ENCODE assay signal across 16 mouse cellular contexts in the genomic region with DNA sequence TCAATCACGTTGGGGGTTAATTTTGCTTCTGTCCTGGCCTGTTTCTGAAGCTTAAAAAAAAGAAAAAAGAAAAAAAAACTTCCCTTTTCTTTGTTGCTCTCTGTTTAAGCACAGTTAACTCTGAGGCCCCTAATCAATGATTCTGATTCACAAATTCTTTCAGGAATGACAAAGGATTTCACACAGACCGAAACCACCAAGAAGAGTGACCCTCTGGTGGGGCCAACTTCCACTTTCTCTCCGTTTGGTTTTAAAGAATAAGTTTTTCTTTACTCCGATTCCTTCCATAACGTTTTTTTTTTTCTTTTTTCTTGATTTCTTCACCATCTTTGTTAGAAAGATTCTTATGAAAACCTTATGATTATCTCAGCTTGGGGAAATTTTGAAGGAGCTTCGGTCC.
DNase-seq lines count a peak whose midpoint lies in the region; ATAC-seq and TF ChIP-seq lines count a peak whose summit lies in the region.
"Had no signal": no experiment of that assay in that cellular context is flagged by ENCODE, and none has a peak within 500 bp of the region (broad histone marks: within the 10 kb centered on the region; RNA-seq: fewer than 3 reads in every experiment).

No protein-coding gene starts in this region.

- H3K27ac ChIP-seq in heart, embryonic 12.5 days (ENCODE audit: poor library complexity, severe bottlenecking), result no peak overlapping the region
- H3K27ac ChIP-seq in lung, embryonic 14.5 days (ENCODE audit: low read depth), result no peak overlapping the region
- no peak overlapping the region for H3K27ac ChIP-seq in embryonic facial prominence, embryonic 14.5 days (replicated peaks; ENCODE audit: low read depth, low read length)
- H3K27ac ChIP-seq in liver, embryonic 15.5 days (replicated peaks), result no peak overlapping the region
- H3K27ac ChIP-seq: left cerebral cortex, adult 2 months had no signal

- intact Hi-C loops in left cerebral cortex, postnatal 36 days (cut with DNase I), result no loop called here

- no peak for DNase-seq in heart, postnatal 4 days
- no peak for DNase-seq in lung, embryonic 14.5 days
- no peak for DNase-seq in lung, postnatal 4 days
- no peak for DNase-seq in embryonic facial prominence, embryonic 14.5 days (ENCODE audit: low spot score)
- DNase-seq in urinary bladder, postnatal 10 days (ENCODE audit: low spot score), result no peak
- DNase-seq in left cerebral cortex, postnatal 36 days (ENCODE audit: low spot score in 2 of 2), result no peak
- DNase-seq: adrenal gland, adult 8-10 months; cerebellum, adult 9-10 months; gastrocnemius, postnatal 36 days; kidney, adult 8-10 months; lung, postnatal 36 days; right cerebral cortex, postnatal 25 days had no signal

- peak overlapping the region; percentile 72 for H3K4me2 ChIP-seq in heart, embryonic 12.5 days
- peak overlapping the region; percentile 61 for H3K4me2 ChIP-seq in lung, embryonic 14.5 days
- H3K4me2 ChIP-seq in embryonic facial prominence, embryonic 14.5 days (ENCODE audit: low read depth, low read length), result 0 out of 2 replicates have a peak overlapping the region, but pooled peaks have one; percentile 58
- peak overlapping the region; percentile 20; the same call in 1 of the 2 replicates for H3K4me2 ChIP-seq in liver, embryonic 15.5 days

- no peaks in the 10 kb centered on the region for H3K36me3 ChIP-seq in heart, embryonic 12.5 days
- H3K36me3 ChIP-seq in lung, embryonic 14.5 days (ENCODE audit: insufficient read depth), result no peaks in the 10 kb centered on the region
- H3K36me3 ChIP-seq in embryonic facial prominence, embryonic 14.5 days (ENCODE audit: control insufficient read depth, insufficient read depth, low read length), result no peaks in the 10 kb centered on the region
- H3K36me3 ChIP-seq in liver, embryonic 15.5 days (replicated peaks), result no peaks in the 10 kb centered on the region
- H3K36me3 ChIP-seq: G1E had no signal

- peaks cover 14% of the 10 kb centered on the region for H3K4me1 ChIP-seq in heart, embryonic 12.5 days (replicated peaks)
- H3K4me1 ChIP-seq in lung, embryonic 14.5 days (ENCODE audit: insufficient read depth), result peaks cover 5% of the 10 kb centered on the region; the same call in 1 of the 2 replicates
- H3K4me1 ChIP-seq in embryonic facial prominence, embryonic 14.5 days (ENCODE audit: control insufficient read depth, insufficient read depth, low read length), result peaks cover 17% of the 10 kb centered on the region
- peaks cover 16% of the 10 kb centered on the region for H3K4me1 ChIP-seq in liver, embryonic 15.5 days (replicated peaks)

- no peak overlapping the region for H3K9ac ChIP-seq in heart, embryonic 12.5 days
- no peak overlapping the region for H3K9ac ChIP-seq in lung, embryonic 14.5 days
- H3K9ac ChIP-seq in embryonic facial prominence, embryonic 14.5 days (ENCODE audit: low read depth, low read length), result no peak overlapping the region
- no peak overlapping the region for H3K9ac ChIP-seq in liver, embryonic 15.5 days

- no peak for TF ChIP-seq CTCF in lung, embryonic 14.5 days (IDR thresholded peaks at IDR 0.05; ENCODE audit: low read depth)

- H3K27me3 ChIP-seq in heart, embryonic 12.5 days (replicated peaks), result peaks cover 64% of the 10 kb centered on the region
- peaks cover 58% of the 10 kb centered on the region for H3K27me3 ChIP-seq in lung, embryonic 14.5 days (ENCODE audit: insufficient read depth, low read length)
- H3K27me3 ChIP-seq in embryonic facial prominence, embryonic 14.5 days (replicated peaks; ENCODE audit: control insufficient read depth, insufficient read depth, low read length), result peaks cover 44% of the 10 kb centered on the region
- peaks cover 66% of the 10 kb centered on the region for H3K27me3 ChIP-seq in liver, embryonic 15.5 days

- WGBS in heart, embryonic 12.5 days, result 19% methylated on average over 6 of the region's 6 CpGs
- WGBS in lung, embryonic 14.5 days, result 16% methylated on average over 6 of the region's 6 CpGs
- WGBS in embryonic facial prominence, embryonic 14.5 days, result 12% methylated on average over 6 of the region's 6 CpGs
- WGBS in liver, embryonic 15.5 days (ENCODE audit: insufficient replicate concordance), result 5% methylated on average over 6 of the region's 6 CpGs

- no peak for ATAC-seq in heart, embryonic 12.5 days (ENCODE audit: insufficient number of reproducible peaks, low FRiP score)
- no peak for ATAC-seq in lung, embryonic 14.5 days (ENCODE audit: insufficient read depth)
- ATAC-seq in embryonic facial prominence, embryonic 14.5 days (ENCODE audit: low read depth), result no peak
- ATAC-seq in liver, embryonic 15.5 days (ENCODE audit: insufficient read depth), result no peak

- no peak overlapping the region for H3K4me3 ChIP-seq in heart, embryonic 12.5 days
- no peak overlapping the region; the same call in 1 of the 2 replicates for H3K4me3 ChIP-seq in lung, embryonic 14.5 days (ENCODE audit: low read depth, low read length)
- no peak overlapping the region for H3K4me3 ChIP-seq in embryonic facial prominence, embryonic 14.5 days (ENCODE audit: low read depth, low read length)
- no peak overlapping the region for H3K4me3 ChIP-seq in liver, embryonic 15.5 days (replicated peaks)
- H3K4me3 ChIP-seq: left cerebral cortex, adult 2 months had no signal

- peaks cover 3% of the 10 kb centered on the region for H3K9me3 ChIP-seq in heart, embryonic 12.5 days (replicated peaks)
- H3K9me3 ChIP-seq in lung, embryonic 14.5 days (ENCODE audit: low read depth, low read length), result no peaks in the 10 kb centered on the region; the same call in 1 of the 2 replicates
- 0 out of 2 replicates have a peak, but pooled peaks cover 3% of the 10 kb centered on the region for H3K9me3 ChIP-seq in embryonic facial prominence, embryonic 14.5 days (ENCODE audit: control insufficient read depth, low read length)
- no peaks in the 10 kb centered on the region for H3K9me3 ChIP-seq in liver, embryonic 15.5 days (replicated peaks)

Comparison
In these comparisons a context has a peak if more than half of its experiments do, and no peak if none do; other contexts are left out.
1. H3K4me2 ChIP-seq: peak in every context shown above with its lines; median percentile 72 in heart, embryonic 12.5 days; 61 in lung, embryonic 14.5 days; 58 in embryonic facial prominence, embryonic 14.5 days; 20 in liver, embryonic 15.5 days.